Mouse (Mus musculus) embryonic facial prominence, embryonic 15.5 days (tissue): ENCODE results near the gene Arhgef5. TPM values are rescaled to one million over a fixed set of nuclear protein-coding genes. Genes with fewer than 3 reads are reported as not detected.
"Not testable (repeated sequence)": the region's sequence is repeated elsewhere in the genome, so short reads cannot be mapped to it uniquely, and the experiment has no call there.

Experiments used
- ATAC-seq: fragments of 200-750 bp; cut with Nextera tagmentation; 2 replicates; pipeline ENCODE4 v1.8.0; 2017; ENCODE audit warnings: low read depth, moderate TSS enrichment; ENCODE audit not compliant: insufficient number of reproducible peaks, low FRiP score, low TSS enrichment
- H3K27ac ChIP-seq: fragments of 300-500 bp; sonication (generic); replicated peaks from 2 replicates; pipeline ENCODE4 v1.5.1; 2015; ENCODE audit warnings: mild to moderate bottlenecking, inconsistent platforms
- H3K27me3 ChIP-seq: fragments of 300-500 bp; sonication (generic); 2 replicates; pipeline ENCODE4 v1.6.1; 2015; ENCODE audit warnings: inconsistent platforms
- H3K36me3 ChIP-seq: fragments of 300-500 bp; sonication (generic); 2 replicates; pipeline ENCODE4 v1.6.1; 2015; ENCODE audit warnings: mild to moderate bottlenecking, inconsistent platforms
- H3K4me1 ChIP-seq: fragments of 300-500 bp; sonication (generic); 2 replicates; pipeline ENCODE4 v1.6.1; 2015; ENCODE audit warnings: inconsistent platforms
- H3K4me2 ChIP-seq: fragments of 300-500 bp; sonication (generic); replicated peaks from 2 replicates; pipeline ENCODE4 v1.6.1; 2015; ENCODE audit warnings: mild to moderate bottlenecking, inconsistent platforms
- H3K4me3 ChIP-seq: fragments of 300-500 bp; sonication (generic); replicated peaks from 2 replicates; pipeline ENCODE4 v1.5.1; 2015; ENCODE audit warnings: mild to moderate bottlenecking, inconsistent platforms
- H3K9ac ChIP-seq: fragments of 300-500 bp; sonication (generic); 2 replicates; pipeline ENCODE4 v1.6.1; 2015; ENCODE audit warnings: inconsistent platforms
- H3K9me3 ChIP-seq: fragments of 300-500 bp; sonication (generic); replicated peaks from 2 replicates; pipeline ENCODE4 v1.6.1; 2016; ENCODE audit warnings: inconsistent platforms
- WGBS: fragments of 180-500 bp; shearing (Covaris S2); methylation state at CpG from one replicate; pipeline ENCODE4 v1.1.7; 2015; 5-methylcytosine and 5-hydroxymethylcytosine counted together
- polyA plus RNA-seq: library from polyadenylated mRNA; unstranded; fragments of >200 nt; fragmentation: Nextera tagmentation; extraction: Ambion mirVana; gene quantifications from 2 replicates; pipeline ENCODE4 v1.2.1, GENCODE M21; 2015

Gene Arhgef5
- polyA plus RNA-seq, result 13.7 and 15.3 TPM in 2 replicates

GRCm38 (mm10) chr6:43265363-43266041, at the start of gene Arhgef5:
Arhgef5 (plus strand) TSS chr6:43265582.
- Histone ChIP-seq H3K27ac (peak within 1 kb of the TSS; percentile 45; the same call in 1 of the 2 replicates), H3K36me3 (no peaks in the 10 kb centered on the region), H3K4me3 (peak within 1 kb of the TSS; percentile 55), H3K4me1 (peaks cover 14% of the 10 kb centered on the region; the same call in 1 of the 2 replicates), H3K27me3 (no peaks in the 10 kb centered on the region), H3K4me2 (peak within 1 kb of the TSS; percentile 79), H3K9me3 (no peaks in the 10 kb centered on the region), H3K9ac (peak within 1 kb of the TSS; percentile 31)
- under 1% methylated on average over 32 of the region's 48 CpGs for WGBS
- ATAC-seq, result peak; percentile 87

DNA sequence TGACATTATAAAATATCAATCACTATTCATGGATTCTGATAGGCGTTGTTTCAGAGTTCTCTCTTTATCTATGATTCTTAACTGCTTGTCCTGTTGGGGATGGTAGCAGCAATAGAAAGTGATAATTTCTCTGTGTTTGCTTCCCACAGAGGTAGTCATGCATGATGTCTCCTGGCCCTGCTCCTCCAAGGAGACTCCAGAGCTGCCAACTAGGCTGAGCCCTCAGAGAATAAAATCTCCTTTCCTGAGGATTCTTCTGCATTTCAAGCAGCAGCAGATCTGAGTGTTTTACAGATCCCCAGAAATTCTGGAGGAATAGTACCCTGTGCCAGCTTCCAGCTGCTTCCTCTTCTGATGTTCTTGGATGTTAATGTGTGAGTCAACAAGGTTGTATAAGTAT, 34.1 kb upstream of the Arhgef5 start, which contains the start of gene Olfr47:
Gene Olfr47 (plus strand): TSS at position 275 of the 400 bp plus-strand sequence.
- not testable (repeated sequence) for ATAC-seq, H3K4me3 ChIP-seq, H3K27me3 ChIP-seq, H3K9me3 ChIP-seq, H3K4me1 ChIP-seq, H3K4me2 ChIP-seq, H3K9ac ChIP-seq, H3K36me3 ChIP-seq, H3K27ac ChIP-seq
- WGBS, result 88% methylated on average over 1 of the region's 1 CpGs

DNA sequence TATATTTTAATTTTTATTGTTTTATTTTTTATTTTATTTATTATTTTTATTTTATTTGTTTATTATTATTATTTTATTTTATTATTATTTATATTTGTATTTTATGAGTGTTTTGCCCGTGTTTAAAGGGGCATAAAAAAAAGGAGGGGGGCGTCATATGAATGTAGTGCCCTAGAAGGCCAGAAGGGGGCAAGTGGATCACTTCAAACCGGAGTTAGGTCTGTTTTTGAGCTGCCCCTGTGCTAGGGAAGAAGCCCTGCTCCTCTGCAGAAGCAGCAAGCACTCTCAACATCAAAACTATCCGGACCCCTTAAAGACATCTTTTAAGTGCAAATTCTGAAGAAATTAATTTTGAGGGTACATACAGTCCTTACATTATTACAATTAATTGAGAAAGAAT, 23.3 kb upstream of the Arhgef5 start:
- no peak for ATAC-seq
- H3K36me3 ChIP-seq, result no peaks in the 10 kb centered on the region
- no peaks in the 10 kb centered on the region for H3K4me1 ChIP-seq
- no peak overlapping the region for H3K27ac ChIP-seq
- H3K4me2 ChIP-seq, result no peak overlapping the region
- H3K9me3 ChIP-seq, result no peaks in the 10 kb centered on the region
- H3K4me3 ChIP-seq, result no peak overlapping the region
- no peak overlapping the region for H3K9ac ChIP-seq
- H3K27me3 ChIP-seq, result no peaks in the 10 kb centered on the region
- 11% methylated on average over 4 of the region's 4 CpGs for WGBS

GRCm38 (mm10) chr6:43247396-43247795, 18.0 kb upstream of the Arhgef5 start:
- Histone ChIP-seq H3K27me3 (no peaks in the 10 kb centered on the region), H3K36me3 (no peaks in the 10 kb centered on the region), H3K4me3 (no peak overlapping the region), H3K4me2 (no peak overlapping the region), H3K4me1 (no peaks in the 10 kb centered on the region), H3K9me3 (no peaks in the 10 kb centered on the region), H3K9ac (no peak overlapping the region), H3K27ac (no peak overlapping the region)
- 49% methylated on average over 3 of the region's 3 CpGs for WGBS
- ATAC-seq, result no peak

- Histone ChIP-seq H3K4me2 (no peak overlapping the region), H3K27ac (no peak overlapping the region), H3K36me3 (no peaks in the 10 kb centered on the region), H3K27me3 (no peaks in the 10 kb centered on the region), H3K9me3 (no peaks in the 10 kb centered on the region), H3K9ac (no peak overlapping the region), H3K4me1 (no peaks in the 10 kb centered on the region), H3K4me3 (no peak overlapping the region)
- ATAC-seq, result no peak
- WGBS, result 79% methylated on average over 1 of the region's 1 CpGs
Observed at GRCm38 (mm10) chr6:43252994-43253393, 12.4 kb upstream of the Arhgef5 start.

DNA sequence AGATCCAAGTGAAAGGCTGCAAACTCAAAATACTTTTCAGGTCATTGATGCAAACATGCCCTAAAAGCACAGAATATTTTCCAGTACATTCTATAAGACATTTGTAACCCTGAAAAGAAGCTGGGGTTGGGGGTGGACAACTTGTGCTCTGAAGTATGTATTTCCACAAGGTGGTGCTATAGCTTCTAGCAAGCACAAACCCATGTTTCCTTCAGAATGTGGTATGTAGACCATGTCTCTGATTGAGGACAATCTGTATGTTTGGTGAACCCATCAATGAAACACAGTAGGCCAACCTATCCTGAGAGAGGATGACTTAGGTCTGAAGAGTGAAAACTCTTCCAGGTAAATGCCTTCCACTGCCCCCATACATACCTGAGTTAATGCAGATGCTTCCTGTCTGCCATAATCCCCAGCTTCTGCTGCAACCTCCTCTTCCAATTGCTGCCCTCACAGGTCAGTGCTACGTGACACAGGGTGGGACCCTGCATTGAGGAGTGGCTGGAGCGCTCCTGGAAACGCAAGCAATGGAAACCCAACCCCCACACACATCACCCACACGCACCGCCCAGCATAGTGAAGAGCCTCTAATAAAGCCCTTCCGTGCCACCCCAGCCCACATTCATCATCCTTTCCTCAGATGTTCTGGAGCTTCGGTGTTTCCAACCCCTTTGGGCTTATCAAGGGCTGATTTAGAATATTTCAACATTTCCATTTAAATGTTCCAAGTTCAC, 11.0 kb upstream of the Arhgef5 start:
- Histone ChIP-seq H3K27me3 (no peaks in the 10 kb centered on the region), H3K27ac (no peak overlapping the region), H3K9ac (no peak overlapping the region), H3K36me3 (no peaks in the 10 kb centered on the region), H3K4me3 (no peak overlapping the region), H3K4me1 (no peaks in the 10 kb centered on the region), H3K9me3 (no peaks in the 10 kb centered on the region), H3K4me2 (no peak overlapping the region)
- 61% methylated on average over 7 of the region's 7 CpGs for WGBS
- no peak for ATAC-seq

DNA sequence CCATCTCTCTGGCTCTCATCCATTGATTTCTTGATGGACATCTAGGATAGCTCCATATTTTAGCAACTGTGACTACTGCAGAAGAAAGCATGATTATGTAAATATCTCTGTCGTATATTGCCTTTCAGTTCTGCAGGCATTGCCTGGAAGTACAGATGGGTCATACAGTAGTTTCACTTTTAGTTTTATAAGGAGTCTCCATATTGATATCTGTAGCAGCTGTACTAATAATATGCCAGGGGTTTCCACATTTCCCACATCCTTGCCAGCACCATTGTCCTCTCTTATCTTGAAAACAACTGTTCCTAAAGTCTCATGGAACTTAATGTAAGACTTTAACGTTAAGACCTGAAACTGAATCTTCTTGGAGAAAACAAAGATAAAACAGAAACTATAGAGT, 4.6 kb upstream of the Arhgef5 start:
- no peaks in the 10 kb centered on the region for H3K9me3 ChIP-seq
- no peaks in the 10 kb centered on the region for H3K27me3 ChIP-seq
- H3K27ac ChIP-seq, result no peak overlapping the region
- 0 out of 2 replicates have a peak, but pooled peaks cover 5% of the 10 kb centered on the region for H3K4me1 ChIP-seq
- no peak for ATAC-seq
- H3K4me2 ChIP-seq, result no peak overlapping the region
- no peaks in the 10 kb centered on the region for H3K36me3 ChIP-seq
- WGBS, result 65% methylated on average over 2 of the region's 2 CpGs
- no peak overlapping the region for H3K9ac ChIP-seq
- no peak overlapping the region for H3K4me3 ChIP-seq

DNA sequence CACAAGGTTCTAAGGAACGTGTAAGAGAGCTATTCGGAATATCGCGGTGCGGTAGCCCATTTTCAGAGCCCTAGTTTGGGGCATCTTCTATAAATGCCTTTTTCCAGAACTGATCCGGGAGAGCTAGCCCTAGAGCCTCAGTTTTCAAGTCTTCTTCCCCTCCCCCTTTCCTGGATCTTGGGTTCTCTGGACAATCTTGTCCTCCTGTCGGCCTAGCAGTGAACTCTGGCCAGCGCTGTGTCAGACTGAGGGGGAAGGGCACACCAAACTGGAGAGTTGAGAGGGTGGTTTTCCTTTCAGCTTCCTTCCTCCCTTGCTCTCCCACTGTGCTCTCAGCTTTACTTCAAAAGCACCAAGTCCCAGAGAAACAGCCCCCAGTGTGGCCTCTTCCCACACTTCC, 974 bp downstream of the Arhgef5 start:
- 8% methylated on average over 8 of the region's 8 CpGs for WGBS
- H3K9ac ChIP-seq, result peak overlapping the region; percentile 31; the same call in 1 of the 2 replicates

GRCm38 (mm10) chr6:43272597-43272996, 7.2 kb downstream of the Arhgef5 start:
- H3K9ac ChIP-seq, result no peak overlapping the region
- no peaks in the 10 kb centered on the region for H3K4me1 ChIP-seq
- no peak overlapping the region for H3K4me2 ChIP-seq
- no peak for ATAC-seq
- H3K27me3 ChIP-seq, result no peaks in the 10 kb centered on the region
- peaks cover 18% of the 10 kb centered on the region; the same call in 1 of the 2 replicates for H3K36me3 ChIP-seq
- no peak overlapping the region for H3K4me3 ChIP-seq
- no peaks in the 10 kb centered on the region for H3K9me3 ChIP-seq
- H3K27ac ChIP-seq, result no peak overlapping the region

More for the DNA sequence above, 974 bp downstream of the Arhgef5 start:
- H3K27ac ChIP-seq, result 0 out of 2 replicates have a peak overlapping the region, but pooled peaks have one; percentile 45
- ATAC-seq, result no peak
- no peaks in the 10 kb centered on the region for H3K36me3 ChIP-seq
- H3K9me3 ChIP-seq, result no peaks in the 10 kb centered on the region
- H3K4me1 ChIP-seq, result peaks cover 14% of the 10 kb centered on the region; the same call in 1 of the 2 replicates
- H3K27me3 ChIP-seq, result no peaks in the 10 kb centered on the region
- peak overlapping the region; percentile 55 for H3K4me3 ChIP-seq
- peak overlapping the region; percentile 79 for H3K4me2 ChIP-seq

GRCm38 (mm10) chr6:43274123-43274522, 8.7 kb downstream of the Arhgef5 start:
- WGBS, result 87% methylated on average over 4 of the region's 4 CpGs
- H3K4me3 ChIP-seq, result no peak overlapping the region
- H3K27ac ChIP-seq, result no peak overlapping the region
- no peaks in the 10 kb centered on the region for H3K9me3 ChIP-seq
- H3K9ac ChIP-seq, result no peak overlapping the region
- H3K4me1 ChIP-seq, result no peaks in the 10 kb centered on the region
- no peaks in the 10 kb centered on the region for H3K27me3 ChIP-seq
- ATAC-seq, result no peak
- no peak overlapping the region for H3K4me2 ChIP-seq
- H3K36me3 ChIP-seq, result peaks cover 18% of the 10 kb centered on the region; the same call in 1 of the 2 replicates

- no peak overlapping the region for H3K27ac ChIP-seq
- no peaks in the 10 kb centered on the region for H3K9me3 ChIP-seq
- H3K4me2 ChIP-seq, result no peak overlapping the region
- H3K4me3 ChIP-seq, result no peak overlapping the region
- H3K36me3 ChIP-seq, result peaks cover 12% of the 10 kb centered on the region; the same call in 1 of the 2 replicates
- H3K9ac ChIP-seq, result no peak overlapping the region
- no peaks in the 10 kb centered on the region for H3K27me3 ChIP-seq
- no peaks in the 10 kb centered on the region for H3K4me1 ChIP-seq
- no peak for ATAC-seq
Observed at GRCm38 (mm10) chr6:43278247-43278646, 12.9 kb downstream of the Arhgef5 start.
